ENCODE assay signal across 15 mouse cellular contexts in genomic region chrX:101705111-101705510, GRCm38 (mm10). TPM values are rescaled to one million over a fixed set of nuclear protein-coding genes. Genes with fewer than 3 reads are reported as not detected.
A peak's percentile ranks its signal among the peaks of the same experiment; 100 is the strongest.
DNase-seq lines count a peak whose midpoint lies in the region.
"Had no signal": no experiment of that assay in that cellular context is flagged by ENCODE, and none has a peak within 500 bp of the region (broad histone marks: within the 10 kb centered on the region; RNA-seq: fewer than 3 reads in every experiment).

No protein-coding gene starts in this region.

- peak; percentile 21 for DNase-seq in adrenal gland, postnatal 14 days
- DNase-seq in adrenal gland, postnatal 10 days = no peak
- peak; percentile 87 for DNase-seq in heart, adult 11 months
- DNase-seq in heart, adult 18-20 months = no peak
- DNase-seq in 416B (ENCODE audit: low read depth) = peak; percentile 73
- no peak for DNase-seq in cerebellum, postnatal 36 days
- DNase-seq: adrenal gland, adult 8-10 months; cerebellum, adult 11 months; cerebellum, adult 18-20 months; cerebellum, adult 8-10 months; cerebellum, adult 9-11 months; cerebellum, postnatal 14 days; forebrain, postnatal 0 days had no signal

RNA-seq across cellular contexts. Expression of gene Cxcr3, which starts 29.0 kb away (rescaled TPM):
- 0.19 and 0.90 TPM in 2 replicates for total RNA-seq in adrenal gland, postnatal 14 days (2021)
- total RNA-seq in adrenal gland, postnatal 10 days (2021) = under 1 TPM; 0.63 to 0.67 TPM
- under 1 TPM; 0.20 to 0.54 TPM for total RNA-seq in heart, adult 18-20 months (2021)
- total RNA-seq: ES-E14, MEL had no signal

Comparison
In these comparisons a context has a peak if more than half of its experiments do, and no peak if none do; other contexts are left out.
1. DNase-seq: peak in adrenal gland, postnatal 14 days (single experiment), heart, adult 11 months (single experiment) and 416B (single experiment); none in adrenal gland, postnatal 10 days (single experiment), heart, adult 18-20 months (0 of 2) and cerebellum, postnatal 36 days (0 of 2).